Mouse (Mus musculus) frontal cortex, adult 2 months (tissue): Measurements from ENCODE around the gene Sult1b1. TPM values are rescaled to one million over a fixed set of nuclear protein-coding genes. Genes with fewer than 3 reads are reported as not detected.
A peak's percentile ranks its signal among the peaks of the same experiment; 100 is the strongest.
"Not testable (repeated sequence)": the region's sequence is repeated elsewhere in the genome, so short reads cannot be mapped to it uniquely, and the experiment has no call there.

Source experiments
- DNase-seq, 2 experiments: peaks; one replicate each; pipeline ENCODE4 v3.0.0; 2022; ENCODE audit warnings: low spot score in 1 of 2; ENCODE audit errors: extremely low spot score in 1 of 2
- polyA plus RNA-seq: library from polyadenylated mRNA; depleted of rRNA; stranded (reverse); fragments of >200 nt; gene quantifications from 2 replicates; pipeline ENCODE4 v1.2.3, GENCODE M21; 2012; rRNA removed

The Sult1b1 gene
- polyA plus RNA-seq = not detected in 2 replicates

GRCm38 (mm10) chr5:87538111-87538510 is at the start of gene Sult1b1:
Sult1b1 (minus strand) TSS chr5:87538195.
- DNase-seq = no peak

GRCm38 (mm10) chr5:87580389-87580788 is 42.4 kb upstream of the Sult1b1 start:
- no peak for DNase-seq

- no peak for DNase-seq
Observed at GRCm38 (mm10) chr5:87574174-87574573, 36.2 kb upstream of the Sult1b1 start.

GRCm38 (mm10) chr5:87573490-87573889 is 35.5 kb upstream of the Sult1b1 start:
- DNase-seq = no peak

GRCm38 (mm10) chr5:87572781-87573180 is 34.8 kb upstream of the Sult1b1 start:
- DNase-seq = no peak

- DNase-seq = no peak
Observed at GRCm38 (mm10) chr5:87568845-87569244, 30.9 kb upstream of the Sult1b1 start, which contains the start of gene Sult1d1. Sult1d1 (minus strand) TSS chr5:87569027.

- no peak for DNase-seq
Observed at GRCm38 (mm10) chr5:87567306-87567705, 29.3 kb upstream of the Sult1b1 start.

- no peak for DNase-seq
Observed at GRCm38 (mm10) chr5:87562966-87563365, 25.0 kb upstream of the Sult1b1 start.

GRCm38 (mm10) chr5:87562526-87562925 is 24.5 kb upstream of the Sult1b1 start:
- DNase-seq = no peak

- DNase-seq = no peak
Observed at GRCm38 (mm10) chr5:87560145-87560544, 22.1 kb upstream of the Sult1b1 start.

- no peak for DNase-seq
Observed at GRCm38 (mm10) chr5:87550935-87551334, 12.9 kb upstream of the Sult1b1 start.

GRCm38 (mm10) chr5:87535994-87536644 is 1.9 kb downstream of the Sult1b1 start:
- no peak for DNase-seq

GRCm38 (mm10) chr5:87532288-87532687 is 5.7 kb downstream of the Sult1b1 start:
- DNase-seq = no peak

GRCm38 (mm10) chr5:87523561-87523960 is 14.4 kb downstream of the Sult1b1 start:
- DNase-seq = not testable (repeated sequence)

GRCm38 (mm10) chr5:87505776-87506458 is 32.1 kb downstream of the Sult1b1 start:
- DNase-seq = peak in 1 of 2 experiments; percentile 1

- no peak for DNase-seq
Observed at GRCm38 (mm10) chr5:87502687-87503086, 35.3 kb downstream of the Sult1b1 start.

- no peak for DNase-seq
Observed at GRCm38 (mm10) chr5:87499341-87499740, 38.7 kb downstream of the Sult1b1 start.

- DNase-seq = no peak
Observed at GRCm38 (mm10) chr5:87498936-87499335, 39.1 kb downstream of the Sult1b1 start.

GRCm38 (mm10) chr5:87490771-87491170 is 47.2 kb downstream of the Sult1b1 start, which contains the start of gene Ugt2a1:
Ugt2a1 (minus strand) TSS chr5:87490871.
- DNase-seq = no peak

GRCm38 (mm10) chr5:87486706-87487105 is 51.3 kb downstream of the Sult1b1 start, which contains the start of gene Gm43638:
Gm43638 (minus strand) TSS chr5:87486806.
- not testable (repeated sequence) for DNase-seq

GRCm38 (mm10) chr5:87482160-87482559 is 55.8 kb downstream of the Sult1b1 start, which contains the start of gene Ugt2a2:
Ugt2a2 (minus strand) TSS chr5:87482260.
- DNase-seq = no peak
